Mouse (Mus musculus) central nervous system, embryonic 18 days (tissue): ENCODE data around the gene Gripap1. TPM values are rescaled to one million over a fixed set of nuclear protein-coding genes. Genes with fewer than 3 reads are reported as not detected.

Source experiments
- polyA plus RNA-seq: library from polyadenylated mRNA; depleted of rRNA; stranded (reverse); fragments of >200 nt; gene quantifications from 2 replicates; pipeline ENCODE4 v1.2.3, GENCODE M21; 2012; rRNA removed

Gene Gripap1
- 82.2 and 88.5 TPM in 2 replicates for polyA plus RNA-seq

GRCm38 (mm10) chrX:7789542-7790136 is at the start of gene Gripap1:
Gene Gripap1 (plus strand): TSS chrX:7789765.

GRCm38 (mm10) chrX:7750432-7751116 is 39.0 kb upstream of the Gripap1 start, which contains the start of gene Ccdc120:
Gene Ccdc120 (minus strand): TSS chrX:7750905.

GRCm38 (mm10) chrX:7762137-7762920 is 27.2 kb upstream of the Gripap1 start, which contains the start of gene Tfe3:
Gene Tfe3 (plus strand): TSS chrX:7762560.

GRCm38 (mm10) chrX:7821865-7822779 is 32.6 kb downstream of the Gripap1 start, which contains the start of gene Kcnd1:
Gene Kcnd1 (plus strand): TSS chrX:7822289.

GRCm38 (mm10) chrX:7841163-7842162 is 51.9 kb downstream of the Gripap1 start, which contains the start of gene Otud5:
Gene Otud5 (plus strand): TSS chrX:7841364.

Other genes with a start within 250 kb of the Gripap1 start
- gene Foxp3, start 216.1 kb upstream of the Gripap1 start, polyA plus RNA-seq = 0.03 and 0.13 TPM in 2 replicates
- gene Ppp1r3f, start 215.5 kb upstream of the Gripap1 start, polyA plus RNA-seq = 10.0 and 10.6 TPM in 2 replicates
- 30.5 and 31.7 TPM in 2 replicates for gene Ccdc22, start 184.2 kb upstream of the Gripap1 start, polyA plus RNA-seq
- gene Cacna1f, start 182.7 kb upstream of the Gripap1 start, polyA plus RNA-seq = 0.22 and 0.35 TPM in 2 replicates
- 300 and 326 TPM in 2 replicates for gene Syp, start 151.3 kb upstream of the Gripap1 start, polyA plus RNA-seq
- gene Prickle3, start 132.5 kb upstream of the Gripap1 start, polyA plus RNA-seq = 2.3 and 2.6 TPM in 2 replicates
- gene Plp2, start 118.4 kb upstream of the Gripap1 start, polyA plus RNA-seq = 32.6 and 38.3 TPM in 2 replicates
- 0.31 and 0.51 TPM in 2 replicates for gene Magix, start 108.5 kb upstream of the Gripap1 start, polyA plus RNA-seq
- gene Gpkow, start 92.6 kb upstream of the Gripap1 start, polyA plus RNA-seq = 30.8 and 32.1 TPM in 2 replicates
- gene Wdr45, start 75.4 kb upstream of the Gripap1 start, polyA plus RNA-seq = 43.1 and 49.2 TPM in 2 replicates
- gene Gm45208, start 67.5 kb upstream of the Gripap1 start, polyA plus RNA-seq = 0.35 and 0.49 TPM in 2 replicates
- gene Praf2, start 61.3 kb upstream of the Gripap1 start, polyA plus RNA-seq = 110 and 112 TPM in 2 replicates
- gene Ccdc120, start 38.9 kb upstream of the Gripap1 start, polyA plus RNA-seq = 75.3 and 82.4 TPM in 2 replicates
- 10.8 and 12.2 TPM in 2 replicates for gene Tfe3, start 27.2 kb upstream of the Gripap1 start, polyA plus RNA-seq
- 5.8 and 6.5 TPM in 2 replicates for gene Kcnd1, start 32.5 kb downstream of the Gripap1 start, polyA plus RNA-seq
- 37.3 and 40.7 TPM in 2 replicates for gene Otud5, start 51.6 kb downstream of the Gripap1 start, polyA plus RNA-seq
- 23.3 and 24.1 TPM in 2 replicates for gene Pim2, start 88.5 kb downstream of the Gripap1 start, polyA plus RNA-seq
- gene Slc35a2, start 94.3 kb downstream of the Gripap1 start, polyA plus RNA-seq = 49.2 and 53.2 TPM in 2 replicates
- gene Pqbp1, start 109.5 kb downstream of the Gripap1 start, polyA plus RNA-seq = 198 and 220 TPM in 2 replicates
- 41.4 and 42.9 TPM in 2 replicates for gene Timm17b, start 109.6 kb downstream of the Gripap1 start, polyA plus RNA-seq
- not detected in 2 replicates for gene Gm10491, start 118.1 kb downstream of the Gripap1 start, polyA plus RNA-seq
- not detected in 2 replicates for gene Gm10490, start 119.8 kb downstream of the Gripap1 start, polyA plus RNA-seq
- gene Pcsk1n, start 130.1 kb downstream of the Gripap1 start, polyA plus RNA-seq = 122 and 133 TPM in 2 replicates
- gene Eras, start 138.8 kb downstream of the Gripap1 start, polyA plus RNA-seq = 0.07 and 0.17 TPM in 2 replicates
- gene Hdac6, start 158.1 kb downstream of the Gripap1 start, polyA plus RNA-seq = 114 and 115 TPM in 2 replicates
- gene Gata1, start 188.3 kb downstream of the Gripap1 start, polyA plus RNA-seq = 0.04 TPM in 2 replicates
- gene Glod5, start 228.7 kb downstream of the Gripap1 start, polyA plus RNA-seq = 0.62 and 1.5 TPM in 2 replicates